In genomic region chr2:120850424-120851082, GRCm38 (mm10) we compare ENCODE assay signal across 8 mouse cellular contexts. TPM values are rescaled to one million over a fixed set of nuclear protein-coding genes. Genes with fewer than 3 reads are reported as not detected.
DNase-seq lines count a peak whose midpoint lies in the region; ATAC-seq lines count a peak whose summit lies in the region.

Gene Ttbk2, minus strand, starts transcription at chr2:120850604.

- peak within 1 kb of the TSS; percentile 81 to 87 for H3K4me3 ChIP-seq in heart, embryonic 14.5 days (ENCODE audit: control insufficient read depth in 1 of 2, insufficient read depth in 1 of 2, low read depth in 1 of 2, low read length in 2 of 2)
- H3K4me3 ChIP-seq in liver, embryonic 13.5 days (replicated peaks), result peak within 1 kb of the TSS; percentile 95
- peak within 1 kb of the TSS; percentile 93 for H3K4me3 ChIP-seq in stomach, embryonic 16.5 days (replicated peaks; ENCODE audit: low read length)

- 1% methylated on average over 39 of the region's 39 CpGs for WGBS in heart, embryonic 14.5 days
- WGBS in liver, embryonic 13.5 days (ENCODE audit: insufficient replicate concordance), result under 1% methylated on average over 39 of the region's 39 CpGs
- WGBS in stomach, embryonic 16.5 days, result 1% methylated on average over 39 of the region's 39 CpGs

- peak; percentile 98 for ATAC-seq in CD4-positive, CD25-positive, alpha-beta regulatory T cell, adult 4 months
- ATAC-seq in heart, embryonic 14.5 days (ENCODE audit: insufficient number of reproducible peaks, insufficient read depth, low FRiP score, low read depth), result peak; percentile 100
- peak; percentile 99 for ATAC-seq in liver, embryonic 13.5 days (ENCODE audit: low read depth)
- ATAC-seq in stomach, embryonic 16.5 days (ENCODE audit: insufficient read depth, low FRiP score), result peak; percentile 99

- peak within 1 kb of the TSS; percentile 79 for H3K4me2 ChIP-seq in heart, embryonic 14.5 days (ENCODE audit: low read length)
- peak within 1 kb of the TSS; percentile 92 for H3K4me2 ChIP-seq in liver, embryonic 13.5 days
- H3K4me2 ChIP-seq in stomach, embryonic 16.5 days (ENCODE audit: low read depth, low read length), result peak within 1 kb of the TSS; percentile 61

- no peaks in the 10 kb centered on the region for H3K36me3 ChIP-seq in heart, embryonic 14.5 days (ENCODE audit: control insufficient read depth, insufficient read depth, low read length)
- H3K36me3 ChIP-seq in liver, embryonic 13.5 days, result no peaks in the 10 kb centered on the region
- H3K36me3 ChIP-seq in stomach, embryonic 16.5 days (ENCODE audit: control insufficient read depth, insufficient read depth, low read length), result no peaks in the 10 kb centered on the region

- H3K9ac ChIP-seq in heart, embryonic 14.5 days (ENCODE audit: low read length), result peak within 1 kb of the TSS; percentile 88
- peak within 1 kb of the TSS; percentile 88 for H3K9ac ChIP-seq in liver, embryonic 13.5 days
- H3K9ac ChIP-seq in stomach, embryonic 16.5 days (ENCODE audit: low read length), result peak within 1 kb of the TSS; percentile 82

- peak; percentile 97 for DNase-seq in c-Kit-negative CD71-positive TER-119-positive erythroid progenitor cells, embryonic 14.5 days (ENCODE audit: low read depth, low spot score)
- peak; percentile 90 for DNase-seq in fibroblast of lung, adult 2 months (ENCODE audit: low read depth)
- peak; percentile 98 for DNase-seq in kidney, postnatal 14 days
- DNase-seq in liver, embryonic 13.5 days, result peak; percentile 97
- DNase-seq in neural tube, embryonic 10.5 days (ENCODE audit: extremely low spot score, low spot score), result peak; percentile 97

- H3K27me3 ChIP-seq in heart, embryonic 14.5 days (ENCODE audit: control insufficient read depth, insufficient read depth, low read length), result no peaks in the 10 kb centered on the region
- no peaks in the 10 kb centered on the region for H3K27me3 ChIP-seq in liver, embryonic 13.5 days
- no peaks in the 10 kb centered on the region for H3K27me3 ChIP-seq in stomach, embryonic 16.5 days (ENCODE audit: control insufficient read depth, insufficient read depth, low read length)

- peaks cover 3 to 13% of the 10 kb centered on the region in 2 experiments; a peak in 2 of 4 replicates for H3K4me1 ChIP-seq in heart, embryonic 14.5 days (ENCODE audit: control insufficient read depth in 2 of 2, insufficient read depth in 2 of 2, low read length in 2 of 2)
- peaks cover 30% of the 10 kb centered on the region for H3K4me1 ChIP-seq in liver, embryonic 13.5 days (replicated peaks)
- H3K4me1 ChIP-seq in stomach, embryonic 16.5 days (ENCODE audit: control insufficient read depth, insufficient read depth, low read length), result 0 out of 2 replicates have a peak, but pooled peaks cover 3% of the 10 kb centered on the region

- no peaks in the 10 kb centered on the region for H3K9me3 ChIP-seq in heart, embryonic 14.5 days (ENCODE audit: control insufficient read depth, low read length)
- H3K9me3 ChIP-seq in liver, embryonic 13.5 days (replicated peaks), result no peaks in the 10 kb centered on the region
- H3K9me3 ChIP-seq in stomach, embryonic 16.5 days (replicated peaks; ENCODE audit: control insufficient read depth, low read length), result no peaks in the 10 kb centered on the region

- peak within 1 kb of the TSS; percentile 28 to 64 for H3K27ac ChIP-seq in heart, embryonic 14.5 days (replicated peaks in 1 of 2; ENCODE audit: control insufficient read depth in 1 of 2, insufficient read depth in 1 of 2, low read depth in 2 of 2, low read length in 2 of 2)
- H3K27ac ChIP-seq in liver, embryonic 13.5 days, result peak within 1 kb of the TSS; percentile 68
- H3K27ac ChIP-seq in stomach, embryonic 16.5 days (ENCODE audit: low read length), result peak within 1 kb of the TSS; percentile 33; the same call in 1 of the 2 replicates

RNA-seq across cellular contexts. Expression of gene Ttbk2, which starts in this region (rescaled TPM):
- polyA plus RNA-seq in CD4-positive, CD25-positive, alpha-beta regulatory T cell, adult 4 months (2017; shearing (Covaris generic)), result under 1 TPM; 0.66 to 0.91 TPM
- polyA plus RNA-seq in heart, embryonic 14.5 days (2014; fragmentation: Nextera tagmentation; extraction: Ambion mirVana), result 4.1 and 4.4 TPM in 2 replicates
- 0.80 and 0.89 TPM in 2 replicates for polyA plus RNA-seq in liver, embryonic 13.5 days (2015; fragmentation: Nextera tagmentation; extraction: Ambion mirVana)
- polyA plus RNA-seq in stomach, embryonic 16.5 days (2015; fragmentation: Nextera tagmentation; extraction: Ambion mirVana), result 2.0 and 2.4 TPM in 2 replicates

Comparison
In these comparisons a context has a peak if more than half of its experiments do, and no peak if none do; other contexts are left out.
1. Peak in every context shown above with its lines: DNase-seq, ATAC-seq, H3K4me3 ChIP-seq and H3K27ac ChIP-seq.
2. Peak in ATAC-seq in CD4-positive, CD25-positive, alpha-beta regulatory T cell, adult 4 months; RNA of the gene not detected or under 1 TPM.
3. Peak in DNase-seq, ATAC-seq, H3K4me3 ChIP-seq, H3K27ac ChIP-seq, H3K9ac ChIP-seq and H3K4me2 ChIP-seq in liver, embryonic 13.5 days; RNA of the gene not detected or under 1 TPM.